Mouse (Mus musculus): Measurements from ENCODE around the gene Doxl2. TPM values are rescaled to one million over a fixed set of nuclear protein-coding genes. Genes with fewer than 3 reads are reported as not detected.

Gene Doxl2
- not detected in 2 replicates for total RNA-seq (2023)

DNA sequence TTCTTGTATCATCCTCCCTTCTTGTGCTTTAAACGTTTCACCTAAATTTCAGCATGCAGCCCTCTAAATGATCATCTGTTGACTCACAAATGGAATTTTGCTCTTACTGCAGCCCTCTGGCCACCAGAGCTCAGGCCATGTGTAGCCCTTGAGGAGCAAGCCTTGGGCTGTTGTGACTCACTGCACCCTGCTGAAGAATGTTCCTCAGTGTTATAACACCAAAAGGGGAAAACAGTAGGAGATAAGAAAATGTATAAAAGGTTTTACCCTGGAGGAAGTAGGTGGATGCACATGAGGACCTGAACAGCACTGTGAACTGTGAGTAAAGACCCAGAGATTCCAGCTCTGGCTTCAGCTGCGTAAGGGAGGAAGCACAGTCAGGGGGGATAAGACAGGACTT is at the start of gene Doxl2:
TSS of gene Doxl2 (plus strand) at position 301 of the 400 bp plus-strand sequence.

DNA sequence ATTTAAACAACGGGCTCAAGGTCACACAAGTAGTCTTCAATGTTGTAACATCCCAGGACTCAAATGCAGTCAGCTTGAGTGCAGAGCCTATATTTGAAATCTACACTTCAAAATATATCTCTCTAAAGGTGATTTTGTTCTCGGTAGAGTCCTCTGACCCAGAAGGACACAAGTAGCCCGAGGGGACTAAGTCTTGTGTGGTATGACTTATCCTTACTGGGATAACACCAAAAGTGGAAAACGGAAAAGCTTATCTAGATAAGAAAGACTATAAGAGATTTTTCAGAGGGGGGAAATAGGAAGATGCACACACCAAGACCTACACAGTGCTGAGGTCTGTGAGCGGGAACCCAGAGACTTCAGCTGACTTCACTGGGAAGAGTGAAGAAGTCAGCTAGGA is 45.2 kb upstream of the Doxl2 start, which contains the start of gene 1600015I10Rik:
TSS of gene 1600015I10Rik (plus strand) at position 301 of the 400 bp plus-strand sequence.

DNA sequence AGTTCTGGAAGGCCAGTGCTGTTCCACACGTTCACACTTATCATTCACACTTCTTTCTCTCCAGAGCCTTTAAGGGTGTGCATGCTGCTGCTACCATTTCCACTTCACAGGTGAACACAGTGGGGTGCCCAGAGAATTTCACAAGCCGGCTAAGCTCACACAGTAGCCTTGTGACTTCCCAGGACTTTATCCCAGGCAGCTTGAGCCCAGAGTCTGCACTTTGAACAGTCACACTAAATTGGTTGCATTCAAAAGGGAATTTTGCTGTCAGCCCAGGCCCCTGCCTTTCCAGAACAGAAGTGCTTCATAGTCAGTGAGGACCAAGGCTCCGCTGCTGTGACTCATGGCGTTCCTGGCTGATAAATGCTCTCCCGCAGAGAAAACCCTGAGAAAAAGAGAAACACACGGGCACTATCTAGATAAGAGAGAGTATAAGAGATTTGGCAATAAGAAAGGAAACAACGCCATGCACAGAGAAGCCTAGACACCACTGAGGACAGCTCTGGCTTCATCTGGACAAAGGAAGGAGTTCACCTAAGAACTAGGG is 11.8 kb downstream of the Doxl2 start, which contains the start of gene Svs1:
TSS of gene Svs1 (plus strand) at position 418 of the 547 bp plus-strand sequence.

Other genes starting within 250 kb of the Doxl2 start
- 0.32 TPM in 1 of 2 replicates, not detected in the other for gene Gimap1, start 235.9 kb upstream of the Doxl2 start, total RNA-seq (2023)
- gene Gimap5, start 228.8 kb upstream of the Doxl2 start, total RNA-seq (2023): 0.57 TPM in 1 of 2 replicates, not detected in the other
- gene Gimap3, start 204.1 kb upstream of the Doxl2 start, total RNA-seq (2023): 0.20 and 0.22 TPM in 2 replicates
- 6.0 and 6.9 TPM in 2 replicates for gene Tmem176a, start 134.0 kb upstream of the Doxl2 start, total RNA-seq (2023)
- 11.2 and 12.8 TPM in 2 replicates for gene Tmem176b, start 133.5 kb upstream of the Doxl2 start, total RNA-seq (2023)
- 0.60 TPM in 1 of 2 replicates, not detected in the other for gene Aoc1, start 102.1 kb upstream of the Doxl2 start, total RNA-seq (2023)
- not detected in 2 replicates for gene 1600015I10Rik, start 45.1 kb upstream of the Doxl2 start, total RNA-seq (2023)
- not detected in 2 replicates for gene Svs1, start 11.9 kb downstream of the Doxl2 start, total RNA-seq (2023)
- gene Gpnmb, start 61.6 kb downstream of the Doxl2 start, total RNA-seq (2023): 3.1 and 4.9 TPM in 2 replicates
- gene Malsu1, start 98.8 kb downstream of the Doxl2 start, total RNA-seq (2023): 21.4 and 38.6 TPM in 2 replicates
- gene Igf2bp3, start 240.0 kb downstream of the Doxl2 start, total RNA-seq (2023): 0.45 TPM in 1 of 2 replicates, not detected in the other